Mouse (Mus musculus): ENCODE data around the gene Otud7b. TPM values are rescaled to one million over a fixed set of nuclear protein-coding genes. Genes with fewer than 3 reads are reported as not detected.
A peak's percentile ranks its signal among the peaks of the same experiment; 100 is the strongest.
"Not testable (repeated sequence)": the region's sequence is repeated elsewhere in the genome, so short reads cannot be mapped to it uniquely, and the experiment has no call there.

The Otud7b gene
- polyA plus RNA-seq, 1 experiment from 2014 or later: 11.3 TPM

GRCm38 (mm10) chr3:96181510-96182381, 77.4 kb downstream of the Otud7b start:
- no peak overlapping the region for H3K9ac ChIP-seq
- no peak overlapping the region for H3K27ac ChIP-seq
- peak overlapping the region; percentile 54; the same call in 1 of the 2 replicates for H3K4me3 ChIP-seq (replicated peaks)

GRCm38 (mm10) chr3:96182382-96182776, 78.1 kb downstream of the Otud7b start:
- Histone ChIP-seq H3K27me3 (peaks cover 32% of the 10 kb centered on the region), H3K9ac (no peak overlapping the region), H3K4me3 (replicated peaks) (no peak overlapping the region), H3K9me3 (replicated peaks) (no peaks in the 10 kb centered on the region), H3K27ac (no peak overlapping the region), H3K4me1 (replicated peaks) (peaks cover 16% of the 10 kb centered on the region), H3K36me3 (peaks cover 15% of the 10 kb centered on the region), H3K4me2 (no peak overlapping the region)
- DNase-seq: no peak
- ATAC-seq (ENCODE audit: low read depth): no peak
- WGBS (ENCODE audit: insufficient replicate concordance): 22% methylated on average over 4 of the region's 4 CpGs

More at GRCm38 (mm10) chr3:96181510-96182381, 77.4 kb downstream of the Otud7b start:
- Histone ChIP-seq H3K36me3 (peaks cover 20% of the 10 kb centered on the region), H3K9me3 (replicated peaks) (no peaks in the 10 kb centered on the region), H3K4me2 (peak overlapping the region; percentile 67), H3K4me1 (replicated peaks) (peaks cover 17% of the 10 kb centered on the region), H3K27me3 (peaks cover 32% of the 10 kb centered on the region)
- 46% methylated on average over 12 of the region's 12 CpGs for WGBS (ENCODE audit: insufficient replicate concordance)
- no peak for ATAC-seq (ENCODE audit: low read depth)
- no peak for DNase-seq

- H3K9ac ChIP-seq: no peak overlapping the region
- H3K27ac ChIP-seq: no peak overlapping the region
- peaks cover 6% of the 10 kb centered on the region; the same call in 1 of the 2 replicates for H3K36me3 ChIP-seq
- ATAC-seq (ENCODE audit: low read depth): no peak
- peaks cover 4% of the 10 kb centered on the region for H3K9me3 ChIP-seq (replicated peaks)
- WGBS (ENCODE audit: insufficient replicate concordance): 55% methylated on average over 12 of the region's 12 CpGs
- H3K4me2 ChIP-seq: no peak overlapping the region
- peaks cover 15% of the 10 kb centered on the region for H3K4me1 ChIP-seq (replicated peaks)
- no peak overlapping the region for H3K4me3 ChIP-seq (replicated peaks)
- peaks cover 11% of the 10 kb centered on the region; the same call in 1 of the 2 replicates for H3K27me3 ChIP-seq
- DNase-seq: no peak
Measured at GRCm38 (mm10) chr3:96192977-96193376, 88.7 kb downstream of the Otud7b start.

GRCm38 (mm10) chr3:96194966-96195365, 90.6 kb downstream of the Otud7b start:
- WGBS (ENCODE audit: insufficient replicate concordance): 62% methylated on average over 10 of the region's 10 CpGs
- Histone ChIP-seq H3K9ac (no peak overlapping the region), H3K27me3 (peaks cover 11% of the 10 kb centered on the region; the same call in 1 of the 2 replicates), H3K4me3 (replicated peaks) (no peak overlapping the region), H3K4me2 (no peak overlapping the region), H3K4me1 (replicated peaks) (peaks cover 30% of the 10 kb centered on the region), H3K27ac (no peak overlapping the region), H3K9me3 (replicated peaks) (peaks cover 4% of the 10 kb centered on the region), H3K36me3 (peaks cover 6% of the 10 kb centered on the region; the same call in 1 of the 2 replicates)
- no peak for ATAC-seq (ENCODE audit: low read depth)
- no peak for DNase-seq

- Histone ChIP-seq H3K9me3 (replicated peaks) (peaks cover 4% of the 10 kb centered on the region), H3K9ac (no peak overlapping the region), H3K4me1 (replicated peaks) (peaks cover 30% of the 10 kb centered on the region), H3K27me3 (peaks cover 11% of the 10 kb centered on the region; the same call in 1 of the 2 replicates), H3K4me2 (peak overlapping the region; percentile 99; the same call in 1 of the 2 replicates), H3K27ac (no peak overlapping the region; the same call in 1 of the 2 replicates), H3K4me3 (replicated peaks) (no peak overlapping the region; the same call in 1 of the 2 replicates), H3K36me3 (peaks cover 6% of the 10 kb centered on the region; the same call in 1 of the 2 replicates)
- DNase-seq: no peak
- 84% methylated on average over 11 of the region's 11 CpGs for whole genome bisulfite sequencing (ENCODE audit: insufficient replicate concordance)
- no peak for ATAC-seq (ENCODE audit: low read depth)
Measured at GRCm38 (mm10) chr3:96195616-96196313, 91.4 kb downstream of the Otud7b start.

- H3K36me3 ChIP-seq: peaks cover 6% of the 10 kb centered on the region; the same call in 1 of the 2 replicates
- H3K27me3 ChIP-seq: peaks cover 11% of the 10 kb centered on the region; the same call in 1 of the 2 replicates
- no peak for ATAC-seq (ENCODE audit: low read depth)
- peak overlapping the region; percentile 89 for H3K9ac ChIP-seq
- DNase-seq: peak; percentile 15
- peak overlapping the region; percentile 74 for H3K4me3 ChIP-seq (replicated peaks)
- peaks cover 30% of the 10 kb centered on the region for H3K4me1 ChIP-seq (replicated peaks)
- H3K4me2 ChIP-seq: peak overlapping the region; percentile 99
- H3K27ac ChIP-seq: peak overlapping the region; percentile 93
- 15% methylated on average over 27 of the region's 27 CpGs for WGBS (ENCODE audit: insufficient replicate concordance)
- peaks cover 4% of the 10 kb centered on the region for H3K9me3 ChIP-seq (replicated peaks)
Measured at GRCm38 (mm10) chr3:96196437-96197128, 92.3 kb downstream of the Otud7b start.

GRCm38 (mm10) chr3:96197129-96197749, 92.9 kb downstream of the Otud7b start:
- ATAC-seq (ENCODE audit: low read depth): peak; percentile 89
- Histone ChIP-seq H3K4me3 (replicated peaks) (peak overlapping the region; percentile 74), H3K27me3 (peaks cover 11% of the 10 kb centered on the region; the same call in 1 of the 2 replicates), H3K27ac (peak overlapping the region; percentile 93), H3K4me1 (replicated peaks) (peaks cover 30% of the 10 kb centered on the region), H3K9ac (peak overlapping the region; percentile 89), H3K4me2 (peak overlapping the region; percentile 99), H3K9me3 (replicated peaks) (peaks cover 4% of the 10 kb centered on the region), H3K36me3 (peaks cover 6% of the 10 kb centered on the region; the same call in 1 of the 2 replicates)
- DNase-seq: peak; percentile 83
- under 1% methylated on average over 50 of the region's 50 CpGs for WGBS (ENCODE audit: insufficient replicate concordance)

GRCm38 (mm10) chr3:96198181-96198580, 93.9 kb downstream of the Otud7b start:
- Histone ChIP-seq H3K4me2 (peak overlapping the region; percentile 99), H3K4me1 (replicated peaks) (peaks cover 30% of the 10 kb centered on the region), H3K4me3 (replicated peaks) (peak overlapping the region; percentile 74), H3K36me3 (peaks cover 6% of the 10 kb centered on the region; the same call in 1 of the 2 replicates), H3K9me3 (replicated peaks) (peaks cover 4% of the 10 kb centered on the region), H3K9ac (peak overlapping the region; percentile 60), H3K27ac (peak overlapping the region; percentile 70), H3K27me3 (peaks cover 6% of the 10 kb centered on the region; the same call in 1 of the 2 replicates)
- under 1% methylated on average over 6 of the region's 6 CpGs for WGBS (ENCODE audit: insufficient replicate concordance)
- DNase-seq: peak; percentile 29
- peak; percentile 30 for ATAC-seq (ENCODE audit: low read depth)

- H3K4me1 ChIP-seq (replicated peaks): peaks cover 30% of the 10 kb centered on the region
- H3K9ac ChIP-seq: 0 out of 2 replicates have a peak overlapping the region, but pooled peaks have one; percentile 33
- H3K4me2 ChIP-seq: peak overlapping the region; percentile 38; the same call in 1 of the 2 replicates
- not testable (repeated sequence) for H3K9me3 ChIP-seq (replicated peaks); H3K27me3 ChIP-seq; ATAC-seq (ENCODE audit: low read depth); DNase-seq; H3K27ac ChIP-seq; H3K4me3 ChIP-seq (replicated peaks); H3K36me3 ChIP-seq
- WGBS (ENCODE audit: insufficient replicate concordance): 15% methylated on average over 8 of the region's 8 CpGs
Measured at GRCm38 (mm10) chr3:96198601-96199251, 94.4 kb downstream of the Otud7b start.

GRCm38 (mm10) chr3:96199731-96200130, 95.4 kb downstream of the Otud7b start:
- Histone ChIP-seq H3K4me3 (replicated peaks) (no peak overlapping the region), H3K4me2 (no peak overlapping the region), H3K9ac (no peak overlapping the region), H3K4me1 (replicated peaks) (peaks cover 30% of the 10 kb centered on the region), H3K27ac (no peak overlapping the region), H3K9me3 (replicated peaks) (peaks cover 4% of the 10 kb centered on the region), H3K36me3 (peaks cover 6% of the 10 kb centered on the region; the same call in 1 of the 2 replicates), H3K27me3 (no peaks in the 10 kb centered on the region)
- DNase-seq (no peak), ATAC-seq (ENCODE audit: low read depth) (no peak)
- WGBS (ENCODE audit: insufficient replicate concordance): 45% methylated on average over 2 of the region's 2 CpGs
